Mouse (Mus musculus) left cerebral cortex, adult 11 months (tissue): ENCODE measurements at regions not wholly inside any gene's neighbourhood (a gene's known extent, or its start where the extent isn't known, plus 50 kb on each side); places are given as distances from the start of the nearest gene placed in this dataset.

Experiments
- DNase-seq: peaks from one replicate; pipeline ENCODE4 v3.0.0; 2022; ENCODE audit warnings: low spot score

DNA sequence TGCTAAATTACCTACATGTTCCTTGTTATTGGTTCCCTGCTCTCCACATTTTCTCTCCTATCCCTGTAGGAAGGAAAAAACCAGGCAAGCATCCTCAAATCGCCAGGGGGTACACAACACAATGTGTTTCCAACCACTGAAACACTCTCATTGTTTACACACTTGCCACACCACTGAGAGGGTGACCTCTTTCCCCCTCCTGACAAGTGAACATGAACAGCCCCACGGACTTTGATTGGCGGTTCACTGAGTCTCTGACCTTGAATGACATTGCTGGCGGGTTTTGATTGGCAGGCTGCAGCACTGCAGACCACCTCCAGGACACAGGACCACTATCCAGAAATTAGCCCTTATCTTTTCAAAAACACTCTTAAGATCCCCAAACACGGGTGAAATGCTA, 211.7 kb upstream of the Onecut1 start:
- no peak for DNase-seq

GRCm38 (mm10) chr9:74655956-74656355, 205.8 kb upstream of the Onecut1 start:
- DNase-seq, result no peak

DNA sequence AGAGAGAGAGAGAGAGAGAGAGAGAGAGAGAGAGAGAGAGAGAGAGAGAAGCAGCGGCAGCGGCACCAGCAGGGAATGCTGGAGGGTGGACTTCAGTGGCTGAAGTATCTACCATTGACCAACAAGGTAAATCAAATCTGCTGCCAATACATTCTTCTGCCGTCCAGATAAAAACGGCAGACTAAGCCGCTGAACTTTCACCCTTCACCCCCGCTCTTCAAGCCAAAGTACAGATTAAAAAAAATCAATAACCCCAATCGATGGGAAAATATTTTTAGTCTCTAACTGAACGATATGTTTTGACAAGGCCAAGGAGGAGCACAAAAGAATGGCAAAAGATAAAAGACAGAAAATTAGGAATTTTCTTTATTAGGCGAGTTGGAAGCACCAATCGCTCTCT, 205.3 kb upstream of the Onecut1 start:
- DNase-seq, result no peak

GRCm38 (mm10) chr9:74671356-74671952, 190.3 kb upstream of the Onecut1 start:
- no peak for DNase-seq

DNA sequence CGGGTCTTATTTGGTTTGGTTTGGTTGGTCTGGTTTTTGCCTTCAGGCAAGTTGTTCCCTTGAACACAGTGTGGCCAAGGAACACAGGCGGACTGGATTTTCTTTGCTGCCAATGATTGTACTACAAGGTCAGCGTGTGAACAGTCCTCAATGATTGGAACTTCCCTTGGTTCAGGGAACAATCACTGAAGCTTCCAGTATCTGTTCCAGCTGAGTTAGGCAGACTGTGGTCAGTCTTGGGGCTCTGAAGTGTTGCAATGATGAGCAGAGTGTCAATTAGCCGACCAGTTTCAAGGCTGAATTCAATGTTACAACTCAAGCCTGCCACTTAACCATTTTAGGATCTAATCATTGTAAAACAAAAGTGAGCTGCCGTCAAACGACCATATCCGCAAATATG, 189.5 kb upstream of the Onecut1 start:
- no peak for DNase-seq

DNA sequence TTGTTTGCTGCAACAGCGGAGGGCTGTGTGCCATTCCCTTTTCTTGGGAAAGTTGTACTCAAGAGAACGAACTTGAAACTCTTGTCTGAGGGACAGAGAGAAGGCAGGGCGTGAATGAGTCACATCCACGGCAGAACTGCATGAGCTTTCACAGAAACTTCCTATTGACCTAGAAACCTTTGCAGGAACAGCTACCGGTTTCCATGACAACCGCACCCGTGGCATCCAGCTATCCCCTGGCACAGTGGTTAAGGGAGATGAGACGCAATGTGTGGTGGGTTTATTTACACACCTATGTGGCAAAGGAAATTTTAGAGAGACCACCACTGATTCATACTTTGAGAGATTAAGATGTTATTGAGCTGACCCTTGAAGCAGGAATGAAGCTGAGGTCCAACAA, 163.5 kb upstream of the Onecut1 start:
- DNase-seq, result no peak

- DNase-seq, result no peak
Observed at GRCm38 (mm10) chr9:74705698-74706097, 156.0 kb upstream of the Onecut1 start.

- DNase-seq, result no peak
Observed at GRCm38 (mm10) chr9:74707608-74708007, 154.1 kb upstream of the Onecut1 start.

GRCm38 (mm10) chr9:74711698-74712097, 150.0 kb upstream of the Onecut1 start:
- no peak for DNase-seq

DNA sequence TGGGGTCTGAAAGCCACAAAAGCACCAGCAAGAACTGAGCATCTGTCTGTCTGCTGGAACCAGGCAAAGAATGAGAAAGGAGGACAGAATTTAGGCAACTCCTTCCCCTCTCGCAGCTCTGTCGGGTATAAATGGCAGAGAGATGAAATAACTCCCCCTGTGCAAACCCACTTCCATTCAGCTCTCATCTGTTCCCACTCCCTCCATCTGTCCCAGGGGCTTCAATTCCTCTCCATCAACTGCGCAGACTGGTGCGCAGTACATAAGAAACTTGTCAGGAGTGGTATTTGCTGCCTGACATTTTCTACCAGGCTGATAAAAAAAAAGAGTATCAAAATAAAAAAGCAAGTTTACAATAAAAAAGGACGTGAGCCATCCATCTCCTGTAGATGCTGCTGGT, 129.3 kb upstream of the Onecut1 start:
- DNase-seq, result no peak

- no peak for DNase-seq
Observed at GRCm38 (mm10) chr9:74741949-74742348, 119.8 kb upstream of the Onecut1 start.

GRCm38 (mm10) chr9:74747886-74748285, 113.8 kb upstream of the Onecut1 start:
- DNase-seq, result no peak

GRCm38 (mm10) chr9:74758025-74758424, 103.7 kb upstream of the Onecut1 start:
- no peak for DNase-seq

DNA sequence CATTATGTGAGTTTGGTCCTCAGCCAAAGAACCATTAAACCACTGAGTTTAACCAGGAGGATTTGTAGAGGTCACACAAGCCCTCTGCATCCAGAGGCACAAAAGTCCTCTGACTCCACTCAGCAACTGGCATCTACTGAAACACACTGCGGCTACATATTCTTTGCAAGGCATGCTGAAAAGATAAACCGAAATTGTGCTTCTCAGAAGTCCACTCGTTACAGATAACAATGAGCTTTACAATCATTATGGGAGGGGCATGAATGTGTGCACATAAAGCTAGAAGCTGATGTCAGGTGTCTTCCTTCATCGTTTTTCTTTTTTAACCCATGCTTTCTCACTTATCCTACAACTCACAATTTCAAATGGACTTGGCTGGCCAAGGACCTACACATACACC, 102.8 kb upstream of the Onecut1 start:
- no peak for DNase-seq

DNA sequence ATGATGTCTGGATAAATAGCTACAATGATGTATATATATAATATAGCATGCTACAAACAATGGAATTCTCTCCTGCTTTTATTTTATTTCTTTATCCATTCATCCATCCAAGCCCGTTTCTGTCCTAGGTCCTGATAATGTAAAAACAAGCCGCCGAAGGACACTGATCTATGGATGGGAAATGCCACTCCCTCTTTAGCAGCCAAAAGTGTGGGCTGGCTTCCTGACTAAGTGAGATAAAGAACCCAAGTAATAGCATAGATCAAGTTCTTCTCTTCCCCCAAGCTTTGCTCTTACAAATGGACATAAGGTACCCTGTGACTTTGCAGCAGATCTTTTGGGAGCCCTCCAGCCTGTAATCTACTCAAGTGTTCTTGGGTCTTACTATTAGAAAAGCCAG, 81.3 kb upstream of the Onecut1 start:
- DNase-seq, result no peak

DNA sequence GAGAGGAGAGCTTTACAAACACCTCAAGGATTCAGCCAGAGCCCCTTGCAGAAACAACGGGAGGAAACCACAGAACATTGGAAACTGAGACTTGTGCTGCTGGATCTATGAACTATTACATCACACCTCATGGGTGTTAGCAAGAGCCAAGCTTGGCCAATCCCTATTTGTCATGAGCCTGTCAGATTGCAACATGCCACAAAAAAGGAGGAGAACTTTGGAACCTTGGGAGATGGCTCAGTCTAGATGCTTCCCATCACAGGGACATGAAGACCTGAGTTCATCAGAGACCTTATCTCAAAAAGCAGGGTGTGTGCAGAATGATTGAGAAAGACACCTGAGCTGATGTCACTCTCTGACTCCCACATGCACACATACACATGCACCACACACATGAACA, 68.3 kb upstream of the Onecut1 start:
- no peak for DNase-seq

DNA sequence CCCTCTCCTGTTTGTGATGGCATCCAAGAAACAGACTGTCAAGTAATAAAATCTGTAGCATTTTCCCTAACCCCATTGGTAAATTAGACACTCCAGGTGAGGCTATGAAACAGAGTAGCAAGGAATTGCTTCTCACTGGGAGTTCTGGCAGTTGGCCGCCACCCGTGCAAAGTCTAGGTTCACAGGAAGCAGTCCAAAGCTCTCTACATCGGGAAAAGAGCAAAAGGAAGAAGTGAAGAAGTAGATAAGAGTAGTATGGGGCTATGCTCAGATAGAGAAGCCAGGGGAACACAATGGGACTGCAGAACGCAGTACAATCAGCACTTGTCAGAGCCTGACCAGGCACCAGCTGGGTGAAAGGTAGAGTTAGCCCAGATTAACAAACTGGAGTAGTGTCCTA, 65.7 kb upstream of the Onecut1 start:
- no peak for DNase-seq

DNA sequence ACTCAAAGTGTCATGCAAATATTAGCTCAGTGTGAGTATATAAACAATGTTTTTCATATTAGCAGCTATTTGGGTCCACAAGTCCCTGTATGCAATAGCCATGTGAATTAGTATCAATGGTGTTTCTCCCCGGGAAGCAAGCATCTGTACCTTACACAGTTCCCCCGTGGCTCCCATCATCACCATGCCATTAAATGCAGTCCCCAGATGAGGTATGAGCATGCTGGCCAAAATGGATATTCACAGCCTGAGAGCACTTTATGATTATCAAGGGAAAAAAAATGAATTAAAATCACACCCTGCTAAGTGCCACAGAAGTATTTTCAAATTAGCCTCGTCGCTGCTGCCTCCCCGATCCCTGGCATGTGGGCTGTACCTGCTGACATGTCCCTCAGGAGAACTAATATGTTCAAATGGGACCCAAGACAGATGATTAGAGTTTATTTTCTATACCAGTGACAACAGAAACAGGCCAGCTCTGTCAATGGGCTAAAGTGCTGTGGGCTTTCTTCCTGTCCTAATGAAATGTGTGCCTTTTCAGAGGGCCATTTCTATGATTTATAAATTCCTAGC, 64.4 kb upstream of the Onecut1 start:
- DNase-seq, result no peak

DNA sequence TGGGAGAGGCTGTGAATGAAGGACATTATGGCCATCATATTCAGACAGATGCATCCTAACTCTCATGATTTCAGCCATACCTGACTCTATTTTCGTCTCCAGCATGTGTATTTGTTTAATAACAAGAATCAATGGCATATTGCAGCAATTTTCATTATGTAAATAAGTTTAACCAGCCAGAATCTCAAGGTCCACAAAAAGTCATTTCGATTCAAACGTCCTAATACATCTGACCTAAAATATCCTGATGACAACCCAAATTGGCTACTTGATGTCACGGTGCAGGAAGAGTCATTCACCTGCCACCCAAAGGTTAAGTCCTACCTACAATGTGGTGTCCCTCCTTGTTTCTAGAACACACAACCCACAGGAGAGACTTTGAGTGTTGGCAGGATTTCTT, 60.6 kb upstream of the Onecut1 start:
- no peak for DNase-seq

DNA sequence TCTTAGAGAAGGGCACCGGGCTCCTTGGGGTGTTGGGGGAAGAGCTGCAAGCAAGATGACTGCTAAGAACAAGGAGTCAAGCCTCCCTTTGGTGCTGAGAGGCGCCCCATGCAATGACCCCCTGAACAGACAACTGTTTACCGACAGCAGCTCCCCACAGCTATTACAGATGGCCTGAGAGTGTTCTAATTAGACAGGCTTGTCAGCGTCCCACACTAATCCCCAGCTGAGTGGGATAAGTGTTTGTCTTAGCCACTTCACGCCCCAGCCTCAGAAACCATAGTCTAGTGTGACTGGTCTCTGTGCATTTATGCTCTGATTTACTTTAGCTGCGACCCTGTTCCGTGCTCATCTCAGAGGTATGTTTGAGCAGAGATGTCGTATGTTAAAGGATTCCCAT, 50.3 kb upstream of the Onecut1 start:
- DNase-seq, result no peak
